Mouse (Mus musculus) CH12.LX (cell line): ENCODE measurements around the gene Mapk11.

Experiments used
- CTCF ChIP-seq, 2 experiments: IDR thresholded peaks in 1 of 2; conservative IDR thresholded peaks in 1 of 2; 2 replicates each; pipeline ENCODE4 v1.5.1; 2011 to 2012; ENCODE audit warnings: low read depth in 2 of 2, low read length in 2 of 2, improper control_type of control experiment in 1 of 2, inconsistent platforms in 1 of 2, mild to moderate bottlenecking in 1 of 2, moderate library complexity in 1 of 2
- SIN3A ChIP-seq: IDR thresholded peaks from 2 replicates; pipeline ENCODE4 v1.6.1; 2012; ENCODE audit warnings: low read length, improper control_type of control experiment, inconsistent platforms

DNA sequence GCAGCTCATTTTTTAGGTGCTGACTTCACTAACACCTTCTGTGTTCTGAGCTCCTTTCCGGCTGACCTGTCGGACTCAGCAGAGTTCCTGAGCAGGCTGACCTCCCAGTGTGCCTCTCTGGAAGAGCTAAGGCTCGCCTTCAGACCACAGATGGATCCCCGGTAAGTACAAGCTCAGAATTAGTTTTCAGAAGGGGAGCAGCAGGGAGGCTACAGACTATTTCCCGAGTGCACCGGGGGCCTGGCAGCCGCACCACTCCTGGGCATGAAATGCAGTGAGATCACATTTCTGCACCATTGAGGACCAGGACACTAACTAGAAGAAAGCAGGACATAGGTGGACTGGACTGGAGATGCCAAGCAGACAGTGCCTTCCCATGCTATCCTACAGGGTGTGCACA, 50.8 kb downstream of the Mapk11 start:
- no peak for TF ChIP-seq CTCF (conservative IDR thresholded peaks at IDR 0.05 in 1 of 2, IDR thresholded peaks at IDR 0.05 in 1 of 2; ENCODE audit: low read depth in 2 of 2, low read length in 2 of 2)
- no peak for TF ChIP-seq SIN3A
